Mouse (Mus musculus) c-Kit-negative CD71-positive TER-119-positive erythroid progenitor cells, embryonic 14.5 days (primary cell): Measurements from ENCODE around the gene Hist1h2an.

Experiments used
- DNase-seq: peaks from one replicate; pipeline ENCODE4 v3.0.0-alpha.2; 2013; ENCODE audit warnings: low read depth, low spot score

Hist1h2an gene

GRCm38 (mm10) chr13:21783734-21784161, 3.3 kb downstream of the Hist1h2an start:
- DNase-seq: peak; percentile 63

DNA sequence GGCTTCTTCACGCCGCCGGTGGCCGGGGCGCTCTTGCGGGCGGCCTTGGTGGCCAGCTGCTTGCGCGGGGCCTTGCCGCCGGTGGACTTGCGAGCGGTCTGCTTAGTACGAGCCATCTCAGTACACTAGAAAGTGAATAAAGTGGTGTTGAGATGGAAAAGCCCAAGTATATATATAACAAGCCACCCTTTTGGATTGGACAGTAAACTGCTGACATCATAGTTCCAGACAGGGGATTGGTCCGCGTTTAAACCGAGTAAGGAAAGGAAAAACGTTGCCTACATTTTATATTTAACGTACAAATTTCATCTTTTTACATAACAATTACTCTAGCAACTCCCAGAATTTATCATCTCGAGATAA, 3.8 kb downstream of the Hist1h2an start, which contains the start of gene Hist1h3i:
TSS of gene Hist1h3i (minus strand) at position 116 of the 363 bp plus-strand sequence.
- DNase-seq: peak; percentile 92

GRCm38 (mm10) chr13:21782361-21783254, 4.4 kb downstream of the Hist1h2an start:
- DNase-seq: peak; percentile 66

DNA sequence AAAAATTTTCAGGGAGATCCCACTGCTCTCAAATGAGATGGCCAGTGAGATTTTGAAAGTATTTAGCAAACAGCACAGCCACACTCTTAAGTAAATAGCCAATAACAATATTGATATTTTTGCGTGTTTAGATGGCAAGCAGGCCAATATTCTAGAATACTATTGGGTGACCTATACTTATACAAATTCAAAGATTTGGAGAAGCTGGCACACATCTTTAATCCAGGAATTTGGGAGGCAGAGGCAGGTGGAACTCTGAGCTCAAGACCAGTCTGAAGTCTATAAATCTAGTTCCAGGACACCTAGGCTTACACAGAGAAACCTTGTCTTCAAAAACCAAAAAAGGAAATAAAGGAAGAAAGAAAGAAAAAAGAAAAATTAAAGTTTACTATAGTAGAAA, 5.4 kb downstream of the Hist1h2an start:
- DNase-seq: peak; percentile 24

DNA sequence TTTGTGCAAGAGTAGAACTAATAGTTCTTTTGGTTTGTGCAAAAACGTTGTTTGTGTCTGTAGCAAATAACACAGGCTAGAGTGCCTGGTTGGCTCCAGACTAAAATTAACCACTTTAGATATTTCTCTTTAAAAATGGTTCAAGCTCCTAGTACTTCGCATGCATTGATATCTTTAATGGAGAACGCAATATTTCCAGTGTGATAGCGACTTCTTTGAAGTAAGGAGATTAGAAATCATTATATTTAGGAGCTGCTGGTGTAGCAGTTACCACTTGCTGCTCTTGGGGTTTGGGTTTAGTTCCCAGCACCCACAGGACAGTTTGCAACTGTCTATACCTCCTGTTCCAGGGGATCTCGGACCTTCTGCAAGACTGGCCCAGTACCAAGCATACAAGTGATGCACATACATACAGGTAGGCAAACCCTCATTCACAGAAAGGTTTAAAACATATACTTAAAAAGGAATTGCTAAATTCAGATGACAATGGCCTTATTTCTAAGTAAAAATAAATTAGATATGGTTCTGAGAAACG, 5.9 kb downstream of the Hist1h2an start:
- peak; percentile 40 for DNase-seq

GRCm38 (mm10) chr13:21779767-21780731, 7.0 kb downstream of the Hist1h2an start, which contains the start of gene Hist1h1b:
TSS of gene Hist1h1b (minus strand) at chr13:21780625.
- DNase-seq: peak; percentile 87

GRCm38 (mm10) chr13:21778814-21779766, 7.9 kb downstream of the Hist1h2an start:
- peak; percentile 85 for DNase-seq

GRCm38 (mm10) chr13:21755707-21756106, 31.3 kb downstream of the Hist1h2an start:
- no peak for DNase-seq

GRCm38 (mm10) chr13:21754294-21755001, 32.6 kb downstream of the Hist1h2an start:
- DNase-seq: peak; percentile 89

- DNase-seq: peak; percentile 97
These were observed 33.3 kb downstream of the Hist1h2an start, which contains the start of the genes Hist1h2ak and Hist1h2bn for GRCm38 (mm10) chr13:21753524-21754285. TSS of gene Hist1h2ak (minus strand) at chr13:21753827. TSS of gene Hist1h2bn (plus strand) at chr13:21754123.

- DNase-seq: peak; percentile 64
These were observed 33.9 kb downstream of the Hist1h2an start for GRCm38 (mm10) chr13:21753051-21753523.

DNA sequence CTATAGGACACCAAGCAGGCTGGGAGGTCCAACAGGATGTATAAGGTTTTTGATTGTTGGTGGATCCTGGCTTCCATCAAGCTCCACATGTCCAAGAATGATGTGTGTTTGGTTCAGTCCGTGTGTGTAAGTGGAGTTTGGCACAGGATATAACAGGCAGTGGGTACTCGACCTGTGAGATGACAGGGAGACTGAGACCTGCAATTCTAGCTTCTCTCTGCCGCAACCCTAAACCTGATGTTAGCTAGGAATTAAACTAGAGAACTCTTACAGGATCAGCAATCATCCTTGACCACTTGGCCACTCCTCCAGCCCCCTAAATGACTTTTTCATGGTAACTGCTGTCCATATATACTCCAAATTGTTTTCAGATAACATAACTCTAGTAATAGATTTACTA, 34.7 kb downstream of the Hist1h2an start:
- peak; percentile 50 for DNase-seq

- no peak for DNase-seq
These were observed 35.2 kb downstream of the Hist1h2an start for GRCm38 (mm10) chr13:21751827-21752226.

DNA sequence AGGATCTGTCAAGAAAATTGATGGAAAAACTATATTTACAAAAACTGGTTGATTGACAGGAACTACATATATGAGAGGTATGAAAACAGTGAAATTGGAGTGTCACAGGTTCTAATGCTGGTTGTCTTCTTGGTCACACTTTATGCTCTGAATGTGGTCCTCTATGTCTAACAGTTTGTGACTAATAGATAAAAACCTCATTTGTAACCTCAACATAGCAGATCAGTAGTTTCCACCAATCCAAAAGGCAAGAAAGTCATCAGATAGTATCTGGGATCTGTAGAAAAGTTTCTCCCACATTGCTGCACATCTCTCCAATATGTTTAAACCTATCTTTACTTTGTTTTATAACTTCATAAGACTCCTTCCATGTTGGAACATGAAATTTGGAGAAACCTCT, 35.6 kb downstream of the Hist1h2an start:
- peak; percentile 41 for DNase-seq

DNA sequence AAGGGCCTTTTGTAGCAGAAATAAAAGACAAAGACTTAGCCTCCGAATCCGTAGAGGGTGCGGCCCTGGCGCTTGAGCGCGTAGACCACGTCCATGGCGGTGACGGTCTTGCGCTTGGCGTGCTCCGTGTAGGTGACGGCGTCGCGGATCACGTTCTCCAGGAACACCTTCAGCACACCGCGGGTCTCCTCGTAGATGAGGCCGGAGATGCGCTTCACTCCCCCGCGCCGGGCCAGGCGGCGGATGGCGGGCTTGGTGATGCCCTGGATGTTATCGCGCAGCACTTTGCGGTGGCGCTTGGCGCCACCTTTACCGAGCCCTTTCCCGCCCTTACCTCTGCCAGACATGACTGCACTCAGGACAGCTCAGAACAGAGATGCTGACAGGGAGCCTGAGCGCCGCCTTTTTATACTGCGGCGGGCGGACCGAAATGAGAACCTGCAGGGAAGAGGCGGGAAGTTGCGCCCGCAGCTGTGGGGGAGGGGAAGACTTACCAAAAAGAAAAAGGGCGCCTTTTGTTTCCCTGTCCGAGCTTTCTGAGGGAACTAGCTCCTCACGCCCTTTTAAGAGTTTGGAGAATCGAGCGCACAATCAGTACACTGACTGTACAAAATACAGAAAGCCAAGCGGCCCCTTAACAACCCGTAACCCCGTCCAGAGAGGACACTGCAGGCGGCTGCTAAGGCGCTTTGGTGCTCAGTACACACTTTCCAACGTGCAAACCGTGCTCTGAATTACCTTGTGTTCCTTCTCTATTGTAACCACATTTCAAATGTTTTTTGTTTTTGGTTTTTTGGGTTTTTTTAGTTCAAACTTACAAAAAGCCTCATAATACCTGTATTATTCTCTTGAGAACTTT, 36.6 kb downstream of the Hist1h2an start, which contains the start of gene Hist1h4k:
TSS of gene Hist1h4k (minus strand) at position 347 of the 859 bp plus-strand sequence.
- peak; percentile 85 for DNase-seq

GRCm38 (mm10) chr13:21749387-21750158, 37.4 kb downstream of the Hist1h2an start:
- peak; percentile 47 for DNase-seq

DNA sequence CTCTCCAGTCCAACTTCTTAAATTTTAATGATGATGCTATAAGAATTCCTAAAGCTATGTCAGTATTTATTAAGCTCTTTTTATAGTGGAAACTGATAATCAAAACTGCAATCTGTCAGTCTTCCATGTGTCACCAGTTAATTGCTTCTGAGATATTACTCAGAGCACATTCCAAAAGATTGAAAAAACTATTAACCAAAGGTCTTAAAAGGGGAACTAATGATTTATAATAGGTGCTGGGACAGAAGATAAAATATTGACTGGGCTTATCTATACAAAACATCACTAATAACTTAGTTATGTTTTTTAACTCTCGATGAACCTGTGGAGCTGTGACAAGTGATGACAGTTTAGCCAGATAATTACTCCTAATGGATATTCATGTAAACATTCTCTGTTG, 42.0 kb downstream of the Hist1h2an start:
- no peak for DNase-seq
